Mouse (Mus musculus): ENCODE measurements around the gene Tbc1d9b. TPM values are rescaled to one million over a fixed set of nuclear protein-coding genes. Genes with fewer than 3 reads are reported as not detected.

The Tbc1d9b gene
- polyA plus RNA-seq, 1 experiment from 2014 or later = 13.1 TPM

- peaks cover 69% of the 10 kb centered on the region for H3K36me3 ChIP-seq (ENCODE audit: control insufficient read depth, insufficient read depth)
- no peak overlapping the region for H3K9ac ChIP-seq (ENCODE audit: low read depth, low read length)
- H3K4me2 ChIP-seq (ENCODE audit: low read depth, low read length) = no peak overlapping the region
- H3K27ac ChIP-seq (ENCODE audit: low read length) = no peak overlapping the region
- no peaks in the 10 kb centered on the region for H3K9me3 ChIP-seq (replicated peaks; ENCODE audit: control insufficient read depth, low read length)
- no peak overlapping the region for H3K4me3 ChIP-seq (ENCODE audit: low read depth, low read length)
- no peak for ATAC-seq (ENCODE audit: low read depth)
- H3K4me1 ChIP-seq (ENCODE audit: control insufficient read depth, low read depth, low read length) = peaks cover 18% of the 10 kb centered on the region
- 79% methylated on average over 3 of the region's 3 CpGs for WGBS (ENCODE audit: insufficient replicate concordance)
- no peaks in the 10 kb centered on the region for H3K27me3 ChIP-seq (ENCODE audit: control insufficient read depth, insufficient read depth, low read depth, low read length)
These were observed 74.2 kb downstream of the Tbc1d9b start for GRCm38 (mm10) chr11:50205434-50205833.

GRCm38 (mm10) chr11:50206037-50206436 is 74.8 kb downstream of the Tbc1d9b start:
- peaks cover 63% of the 10 kb centered on the region for H3K36me3 ChIP-seq (ENCODE audit: control insufficient read depth, insufficient read depth)
- H3K27ac ChIP-seq (ENCODE audit: low read length) = no peak overlapping the region
- no peak for ATAC-seq (ENCODE audit: low read depth)
- peaks cover 22% of the 10 kb centered on the region for H3K4me1 ChIP-seq (ENCODE audit: control insufficient read depth, low read depth, low read length)
- no peak overlapping the region for H3K9ac ChIP-seq (ENCODE audit: low read depth, low read length)
- no peak overlapping the region for H3K4me2 ChIP-seq (ENCODE audit: low read depth, low read length)
- no peaks in the 10 kb centered on the region for H3K9me3 ChIP-seq (replicated peaks; ENCODE audit: control insufficient read depth, low read length)
- 72% methylated on average over 2 of the region's 2 CpGs for WGBS (ENCODE audit: insufficient replicate concordance)
- H3K4me3 ChIP-seq (ENCODE audit: low read depth, low read length) = no peak overlapping the region
- no peaks in the 10 kb centered on the region for H3K27me3 ChIP-seq (ENCODE audit: control insufficient read depth, insufficient read depth, low read depth, low read length)

- ATAC-seq (ENCODE audit: low read depth) = no peak
- no peak overlapping the region for H3K9ac ChIP-seq (ENCODE audit: low read depth, low read length)
- H3K9me3 ChIP-seq (replicated peaks; ENCODE audit: control insufficient read depth, low read length) = no peaks in the 10 kb centered on the region
- no peaks in the 10 kb centered on the region for H3K27me3 ChIP-seq (ENCODE audit: control insufficient read depth, insufficient read depth, low read depth, low read length)
- H3K4me2 ChIP-seq (ENCODE audit: low read depth, low read length) = no peak overlapping the region
- no peak overlapping the region for H3K27ac ChIP-seq (ENCODE audit: low read length)
- 95% methylated on average over 14 of the region's 14 CpGs for WGBS (ENCODE audit: insufficient replicate concordance)
- no peak overlapping the region for H3K4me3 ChIP-seq (ENCODE audit: low read depth, low read length)
- H3K36me3 ChIP-seq (ENCODE audit: control insufficient read depth, insufficient read depth) = peaks cover 51% of the 10 kb centered on the region
- peaks cover 26% of the 10 kb centered on the region for H3K4me1 ChIP-seq (ENCODE audit: control insufficient read depth, low read depth, low read length)
These were observed 76.1 kb downstream of the Tbc1d9b start for GRCm38 (mm10) chr11:50207344-50207743.

GRCm38 (mm10) chr11:50208039-50208438 is 76.8 kb downstream of the Tbc1d9b start:
- no peaks in the 10 kb centered on the region for H3K27me3 ChIP-seq (ENCODE audit: control insufficient read depth, insufficient read depth, low read depth, low read length)
- H3K9me3 ChIP-seq (replicated peaks; ENCODE audit: control insufficient read depth, low read length) = no peaks in the 10 kb centered on the region
- no peak overlapping the region for H3K9ac ChIP-seq (ENCODE audit: low read depth, low read length)
- no peak overlapping the region for H3K4me3 ChIP-seq (ENCODE audit: low read depth, low read length)
- peaks cover 32% of the 10 kb centered on the region for H3K4me1 ChIP-seq (ENCODE audit: control insufficient read depth, low read depth, low read length)
- ATAC-seq (ENCODE audit: low read depth) = no peak
- 90% methylated on average over 5 of the region's 5 CpGs for WGBS (ENCODE audit: insufficient replicate concordance)
- H3K27ac ChIP-seq (ENCODE audit: low read length) = no peak overlapping the region
- no peak overlapping the region for H3K4me2 ChIP-seq (ENCODE audit: low read depth, low read length)
- peaks cover 44% of the 10 kb centered on the region for H3K36me3 ChIP-seq (ENCODE audit: control insufficient read depth, insufficient read depth)

- Histone ChIP-seq H3K4me3 (ENCODE audit: low read depth, low read length) (peak overlapping the region; percentile 96), H3K9ac (ENCODE audit: low read depth, low read length) (peak overlapping the region; percentile 95), H3K27me3 (ENCODE audit: control insufficient read depth, insufficient read depth, low read depth, low read length) (no peaks in the 10 kb centered on the region), H3K27ac (ENCODE audit: low read length) (peak overlapping the region; percentile 99), H3K36me3 (ENCODE audit: control insufficient read depth, insufficient read depth) (peaks cover 29% of the 10 kb centered on the region), H3K9me3 (replicated peaks; ENCODE audit: control insufficient read depth, low read length) (no peaks in the 10 kb centered on the region), H3K4me1 (ENCODE audit: control insufficient read depth, low read depth, low read length) (peaks cover 30% of the 10 kb centered on the region), H3K4me2 (ENCODE audit: low read depth, low read length) (peak overlapping the region; percentile 74)
- under 1% methylated on average over 24 of the region's 24 CpGs for WGBS (ENCODE audit: insufficient replicate concordance)
- ATAC-seq (ENCODE audit: low read depth) = peak; percentile 94
These were observed 78.9 kb downstream of the Tbc1d9b start for GRCm38 (mm10) chr11:50210101-50210504.

GRCm38 (mm10) chr11:50210505-50211151 is 79.4 kb downstream of the Tbc1d9b start, which contains the start of the genes Sqstm1 and Mgat4b:
Sqstm1 (minus strand) TSS chr11:50210827.
Mgat4b (plus strand) TSS chr11:50210890.
- Histone ChIP-seq H3K27me3 (ENCODE audit: control insufficient read depth, insufficient read depth, low read depth, low read length) (no peaks in the 10 kb centered on the region), H3K4me1 (ENCODE audit: control insufficient read depth, low read depth, low read length) (peaks cover 35% of the 10 kb centered on the region)

GRCm38 (mm10) chr11:50211322-50212059 is 80.3 kb downstream of the Tbc1d9b start:
- Histone ChIP-seq H3K4me3 (ENCODE audit: low read depth, low read length) (peak overlapping the region; percentile 96), H3K27ac (ENCODE audit: low read length) (peak overlapping the region; percentile 99), H3K27me3 (ENCODE audit: control insufficient read depth, insufficient read depth, low read depth, low read length) (no peaks in the 10 kb centered on the region), H3K36me3 (ENCODE audit: control insufficient read depth, insufficient read depth) (peaks cover 15% of the 10 kb centered on the region), H3K4me2 (ENCODE audit: low read depth, low read length) (peak overlapping the region; percentile 74), H3K4me1 (ENCODE audit: control insufficient read depth, low read depth, low read length) (peaks cover 44% of the 10 kb centered on the region), H3K9me3 (replicated peaks; ENCODE audit: control insufficient read depth, low read length) (no peaks in the 10 kb centered on the region), H3K9ac (ENCODE audit: low read depth, low read length) (peak overlapping the region; percentile 95; the same call in 1 of the 2 replicates)
- ATAC-seq (ENCODE audit: low read depth) = no peak
- 88% methylated on average over 3 of the region's 3 CpGs for WGBS (ENCODE audit: insufficient replicate concordance)

More at GRCm38 (mm10) chr11:50210505-50211151, 79.4 kb downstream of the Tbc1d9b start, which contains the start of the genes Sqstm1 and Mgat4b:
- peak within 1 kb of the TSS; percentile 96 for H3K4me3 ChIP-seq (ENCODE audit: low read depth, low read length)
- H3K27ac ChIP-seq (ENCODE audit: low read length) = peak within 1 kb of the TSS; percentile 99
- peak within 1 kb of the TSS; percentile 74 for H3K4me2 ChIP-seq (ENCODE audit: low read depth, low read length)
- H3K9me3 ChIP-seq (replicated peaks; ENCODE audit: control insufficient read depth, low read length) = no peaks in the 10 kb centered on the region
- peak within 1 kb of the TSS; percentile 95 for H3K9ac ChIP-seq (ENCODE audit: low read depth, low read length)
- peaks cover 24% of the 10 kb centered on the region for H3K36me3 ChIP-seq (ENCODE audit: control insufficient read depth, insufficient read depth)
- under 1% methylated on average over 39 of the region's 48 CpGs for WGBS (ENCODE audit: insufficient replicate concordance)
- ATAC-seq (ENCODE audit: low read depth) = peak; percentile 52

GRCm38 (mm10) chr11:50212060-50212739 is 81.0 kb downstream of the Tbc1d9b start:
- no peak overlapping the region for H3K4me2 ChIP-seq (ENCODE audit: low read depth, low read length)
- peaks cover 8% of the 10 kb centered on the region for H3K36me3 ChIP-seq (ENCODE audit: control insufficient read depth, insufficient read depth)
- H3K9ac ChIP-seq (ENCODE audit: low read depth, low read length) = no peak overlapping the region
- H3K4me1 ChIP-seq (ENCODE audit: control insufficient read depth, low read depth, low read length) = peaks cover 50% of the 10 kb centered on the region
- H3K27ac ChIP-seq (ENCODE audit: low read length) = peak overlapping the region; percentile 74
- H3K4me3 ChIP-seq (ENCODE audit: low read depth, low read length) = 0 out of 2 replicates have a peak overlapping the region, but pooled peaks have one; percentile 6
- H3K27me3 ChIP-seq (ENCODE audit: control insufficient read depth, insufficient read depth, low read depth, low read length) = no peaks in the 10 kb centered on the region
- no peaks in the 10 kb centered on the region for H3K9me3 ChIP-seq (replicated peaks; ENCODE audit: control insufficient read depth, low read length)
- ATAC-seq (ENCODE audit: low read depth) = no peak
- WGBS (ENCODE audit: insufficient replicate concordance) = 47% methylated on average over 3 of the region's 3 CpGs
